Mouse (Mus musculus) embryonic facial prominence, embryonic 13.5 days (tissue): ENCODE measurements at regions not wholly inside any gene's neighbourhood (a gene's known extent, or its start where the extent isn't known, plus 50 kb on each side); places are given as distances from the start of the nearest gene placed in this dataset.
"Not testable (repeated sequence)": the region's sequence is repeated elsewhere in the genome, so short reads cannot be mapped to it uniquely, and the experiment has no call there.

Experiments
- ATAC-seq: fragments of 200-750 bp; cut with Nextera tagmentation; 2 replicates; pipeline ENCODE4 v1.8.0; 2017; ENCODE audit warnings: low read depth; ENCODE audit not compliant: insufficient number of reproducible peaks, insufficient read depth, low FRiP score, low TSS enrichment
- H3K27ac ChIP-seq: fragments of 300-500 bp; sonication (generic); 2 replicates; pipeline ENCODE4 v1.5.1; 2015; ENCODE audit warnings: moderate library complexity, mild to moderate bottlenecking, inconsistent platforms
- H3K27me3 ChIP-seq: fragments of 300-500 bp; sonication (generic); 2 replicates; pipeline ENCODE4 v1.6.1; 2015; ENCODE audit warnings: mild to moderate bottlenecking, inconsistent platforms
- H3K36me3 ChIP-seq: fragments of 300-500 bp; sonication (generic); 2 replicates; pipeline ENCODE4 v1.6.1; 2015; ENCODE audit warnings: mild to moderate bottlenecking, inconsistent platforms
- H3K4me1 ChIP-seq: fragments of 300-500 bp; sonication (generic); 2 replicates; pipeline ENCODE4 v1.6.1; 2015; ENCODE audit warnings: inconsistent platforms
- H3K4me2 ChIP-seq: fragments of 300-500 bp; sonication (generic); 2 replicates; pipeline ENCODE4 v1.6.1; 2015; ENCODE audit warnings: moderate library complexity, mild to moderate bottlenecking, inconsistent platforms
- H3K4me3 ChIP-seq: fragments of 300-500 bp; sonication (generic); 2 replicates; pipeline ENCODE4 v1.5.1; 2015; ENCODE audit warnings: mild to moderate bottlenecking, inconsistent platforms
- H3K9ac ChIP-seq: fragments of 300-500 bp; sonication (generic); 2 replicates; pipeline ENCODE4 v1.6.1; 2015; ENCODE audit warnings: mild to moderate bottlenecking, inconsistent platforms
- H3K9me3 ChIP-seq: fragments of 300-500 bp; sonication (generic); 2 replicates; pipeline ENCODE4 v1.6.1; 2016; ENCODE audit warnings: inconsistent platforms
- WGBS: fragments of 180-500 bp; shearing (Covaris S2); methylation state at CpG from one replicate; pipeline ENCODE4 v1.1.7; 2015; ENCODE audit warnings: mixed read lengths; 5-methylcytosine and 5-hydroxymethylcytosine counted together

DNA sequence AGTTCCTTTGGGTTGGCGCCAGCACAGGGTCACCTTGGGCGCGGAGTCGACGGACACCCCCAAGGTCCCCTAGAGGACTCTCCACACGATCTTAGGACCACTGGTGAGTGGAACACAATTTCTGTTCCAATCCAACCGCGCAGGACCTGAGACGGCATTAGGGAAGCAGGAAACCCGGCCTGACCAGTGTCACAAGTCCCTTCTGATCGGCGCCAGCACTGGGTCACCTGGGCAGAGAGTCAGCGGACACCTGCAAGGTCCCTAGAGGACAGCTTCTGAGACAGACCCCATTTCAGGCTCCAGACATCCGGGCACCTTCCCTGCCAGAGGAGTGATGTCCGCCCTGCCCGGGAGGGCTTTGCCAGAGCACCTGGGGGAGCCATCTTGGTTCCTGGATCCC lies 74.2 kb upstream of the Cdh13 start:
- not testable (repeated sequence) for H3K4me1 ChIP-seq, H3K4me3 ChIP-seq, H3K27me3 ChIP-seq, H3K9ac ChIP-seq, H3K36me3 ChIP-seq, H3K9me3 ChIP-seq, H3K4me2 ChIP-seq, H3K27ac ChIP-seq, ATAC-seq
- 95% methylated on average over 16 of the region's 16 CpGs for WGBS

DNA sequence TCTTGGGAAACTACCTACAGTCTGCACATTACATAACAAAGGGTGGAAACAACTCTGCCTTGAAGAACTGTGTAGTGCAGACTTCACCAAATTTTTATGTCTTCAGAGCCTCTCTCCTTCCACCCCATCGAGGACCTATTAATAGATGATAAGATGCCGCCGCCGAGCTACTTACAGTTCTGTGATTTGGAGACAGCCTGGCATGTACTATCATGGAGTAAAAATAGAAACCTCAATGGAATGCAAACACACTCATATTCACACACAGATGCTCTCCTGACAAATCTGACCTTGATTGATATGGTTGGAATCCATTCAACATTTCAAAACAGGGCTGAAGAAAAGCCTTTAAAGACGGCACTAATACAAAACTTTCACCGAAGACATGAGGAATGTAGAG lies 92.7 kb upstream of the Cdh13 start:
- H3K4me1 ChIP-seq: no peaks in the 10 kb centered on the region
- H3K36me3 ChIP-seq: no peaks in the 10 kb centered on the region
- H3K9me3 ChIP-seq: no peaks in the 10 kb centered on the region
- ATAC-seq: no peak
- H3K4me3 ChIP-seq: no peak overlapping the region
- H3K27me3 ChIP-seq: no peaks in the 10 kb centered on the region
- H3K27ac ChIP-seq: no peak overlapping the region
- WGBS: 81% methylated on average over 6 of the region's 6 CpGs
- no peak overlapping the region for H3K9ac ChIP-seq
- H3K4me2 ChIP-seq: no peak overlapping the region

DNA sequence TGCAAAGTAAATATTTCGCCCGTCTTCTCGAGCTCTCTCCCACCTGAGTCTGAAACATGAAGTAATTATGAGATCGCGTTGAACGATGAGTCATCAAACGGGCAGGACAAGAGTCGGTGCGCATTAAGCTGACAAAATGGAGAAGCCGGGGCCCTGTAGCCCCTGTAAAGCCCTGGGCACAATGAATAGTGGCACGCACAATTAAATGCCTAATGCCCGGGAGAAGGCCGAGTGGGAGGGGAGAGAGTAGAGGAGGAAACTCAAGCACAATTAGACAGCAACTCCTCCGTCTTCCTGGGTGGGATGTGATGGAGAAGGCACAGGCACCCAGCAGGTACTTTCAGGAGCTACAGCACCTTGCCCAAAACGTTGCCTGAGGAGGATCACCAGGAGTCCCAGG lies 94.3 kb upstream of the Cdh13 start:
- Histone ChIP-seq H3K9me3 (no peaks in the 10 kb centered on the region), H3K4me2 (no peak overlapping the region), H3K27me3 (no peaks in the 10 kb centered on the region), H3K4me1 (no peaks in the 10 kb centered on the region), H3K36me3 (no peaks in the 10 kb centered on the region), H3K9ac (no peak overlapping the region), H3K4me3 (no peak overlapping the region), H3K27ac (no peak overlapping the region)
- no peak for ATAC-seq
- 74% methylated on average over 15 of the region's 15 CpGs for WGBS

DNA sequence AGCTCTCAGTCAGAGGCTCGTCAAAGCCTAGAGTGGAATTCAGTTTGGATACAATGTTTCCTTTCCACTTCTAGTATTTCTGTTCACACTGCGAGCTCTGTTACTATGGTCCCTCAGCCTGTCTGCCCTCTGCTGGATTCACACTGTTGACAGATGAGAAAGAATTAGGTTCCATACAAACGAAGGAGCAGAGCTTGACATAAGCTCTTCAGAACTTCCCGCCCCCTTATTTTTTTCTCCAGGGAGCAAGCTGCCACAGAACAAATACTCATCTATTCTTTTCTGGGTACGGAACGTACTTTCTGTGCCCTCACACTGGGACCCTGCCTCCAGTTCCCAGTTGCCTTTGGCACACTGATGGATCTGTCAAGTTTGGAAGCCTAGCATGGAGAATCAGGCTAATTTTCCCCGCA lies 114.5 kb upstream of the Cdh13 start:
- no peaks in the 10 kb centered on the region for H3K4me1 ChIP-seq
- WGBS: 36% methylated on average over 7 of the region's 7 CpGs
- H3K36me3 ChIP-seq: no peaks in the 10 kb centered on the region
- no peaks in the 10 kb centered on the region for H3K27me3 ChIP-seq
- H3K4me3 ChIP-seq: no peak overlapping the region
- H3K27ac ChIP-seq: no peak overlapping the region
- no peak overlapping the region for H3K9ac ChIP-seq
- H3K4me2 ChIP-seq: no peak overlapping the region
- no peaks in the 10 kb centered on the region for H3K9me3 ChIP-seq
- ATAC-seq: no peak

DNA sequence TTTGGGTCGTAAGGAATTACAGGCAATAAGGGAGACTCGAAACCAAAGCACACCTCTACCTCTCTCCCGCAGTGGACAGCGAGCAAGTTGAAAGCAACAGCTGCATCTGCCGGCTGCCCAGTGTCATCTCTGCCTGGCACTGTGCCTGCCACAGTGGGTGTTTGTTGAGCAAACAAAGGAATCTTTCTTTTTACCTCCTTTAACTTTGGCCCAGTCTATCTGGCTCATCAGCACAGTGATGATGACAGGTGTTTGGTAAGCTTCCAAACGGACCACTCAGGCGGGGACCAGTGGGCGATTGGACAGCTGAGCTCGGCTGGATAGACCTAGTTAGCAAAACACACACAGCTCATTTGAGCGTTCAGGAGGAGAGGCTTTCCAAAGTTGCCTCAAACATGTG lies 121.4 kb upstream of the Cdh13 start:
- no peaks in the 10 kb centered on the region for H3K9me3 ChIP-seq
- 78% methylated on average over 10 of the region's 10 CpGs for WGBS
- ATAC-seq: no peak
- H3K4me2 ChIP-seq: no peak overlapping the region
- H3K36me3 ChIP-seq: no peaks in the 10 kb centered on the region
- H3K9ac ChIP-seq: no peak overlapping the region
- no peaks in the 10 kb centered on the region for H3K4me1 ChIP-seq
- H3K27ac ChIP-seq: no peak overlapping the region
- H3K4me3 ChIP-seq: no peak overlapping the region
- no peaks in the 10 kb centered on the region for H3K27me3 ChIP-seq

DNA sequence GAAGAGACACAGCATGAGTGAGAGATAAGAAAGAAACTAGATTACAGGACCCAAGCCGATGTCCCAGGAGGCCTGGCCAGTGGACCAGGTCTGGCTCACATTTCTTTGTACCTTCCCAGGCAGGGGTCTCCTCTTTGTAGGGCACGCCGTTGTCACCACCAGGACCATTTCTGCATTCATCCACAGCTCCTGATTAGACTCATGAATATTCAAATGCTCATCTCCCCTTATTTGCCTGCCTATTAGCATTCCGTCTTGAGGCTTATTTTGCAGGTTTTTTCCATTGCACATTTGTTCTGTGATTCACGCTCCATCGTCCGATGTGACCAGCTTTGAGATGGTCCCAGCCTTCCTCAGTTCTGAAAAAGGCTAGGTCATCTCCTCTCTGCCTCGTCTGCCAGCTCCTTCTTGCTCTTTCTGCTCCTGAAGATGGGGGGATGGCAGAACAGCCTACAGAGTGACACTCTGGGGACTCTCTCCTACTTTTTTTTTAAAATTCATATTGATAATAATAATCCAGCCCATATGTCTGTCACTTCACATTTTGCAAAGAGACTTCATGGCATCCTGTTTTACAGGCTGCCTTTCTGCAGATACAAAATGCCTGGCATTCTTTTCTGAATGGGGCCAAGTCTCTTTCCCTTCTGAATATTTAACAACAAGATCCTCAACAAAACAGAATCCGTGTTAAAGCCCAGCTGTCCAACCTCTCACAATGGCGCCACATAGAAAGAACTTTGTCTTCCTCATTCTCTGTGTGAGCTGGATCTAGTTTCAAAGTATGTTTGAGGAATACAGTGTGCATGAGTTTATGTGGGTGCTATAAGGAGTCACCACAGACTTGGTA lies 136.0 kb upstream of the Cdh13 start:
- H3K36me3 ChIP-seq: no peaks in the 10 kb centered on the region
- H3K9me3 ChIP-seq: no peaks in the 10 kb centered on the region
- H3K4me3 ChIP-seq: no peak overlapping the region
- H3K9ac ChIP-seq: no peak overlapping the region
- H3K27ac ChIP-seq: no peak overlapping the region
- no peak for ATAC-seq
- no peaks in the 10 kb centered on the region for H3K27me3 ChIP-seq
- H3K4me2 ChIP-seq: no peak overlapping the region
- peaks cover 5% of the 10 kb centered on the region; the same call in 1 of the 2 replicates for H3K4me1 ChIP-seq
- WGBS: 59% methylated on average over 10 of the region's 10 CpGs

DNA sequence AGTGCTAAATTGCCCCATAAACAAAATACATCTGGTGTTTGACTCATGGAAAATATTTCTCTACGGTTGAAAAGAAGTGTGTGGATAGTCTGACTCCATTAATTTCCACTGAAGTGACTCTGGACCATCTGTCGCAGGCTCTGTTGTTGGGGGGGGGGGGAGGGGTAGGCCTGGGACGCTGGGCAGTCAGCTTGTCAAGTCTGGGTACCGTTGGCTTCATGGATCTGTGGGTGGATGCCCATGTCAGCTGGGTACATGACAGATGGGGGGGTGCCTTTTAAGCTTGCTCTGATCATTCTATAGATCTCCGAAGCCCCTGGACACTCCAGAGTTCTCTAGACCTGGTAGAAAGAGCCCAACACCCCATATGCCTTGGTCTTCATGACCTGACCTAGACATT lies 139.0 kb upstream of the Cdh13 start:
- no peaks in the 10 kb centered on the region for H3K9me3 ChIP-seq
- H3K27me3 ChIP-seq: no peaks in the 10 kb centered on the region
- H3K9ac ChIP-seq: no peak overlapping the region
- no peaks in the 10 kb centered on the region for H3K36me3 ChIP-seq
- no peak overlapping the region for H3K4me2 ChIP-seq
- 60% methylated on average over 5 of the region's 5 CpGs for WGBS
- no peak overlapping the region for H3K4me3 ChIP-seq
- no peak overlapping the region for H3K27ac ChIP-seq
- peaks cover 5% of the 10 kb centered on the region; the same call in 1 of the 2 replicates for H3K4me1 ChIP-seq
- no peak for ATAC-seq

DNA sequence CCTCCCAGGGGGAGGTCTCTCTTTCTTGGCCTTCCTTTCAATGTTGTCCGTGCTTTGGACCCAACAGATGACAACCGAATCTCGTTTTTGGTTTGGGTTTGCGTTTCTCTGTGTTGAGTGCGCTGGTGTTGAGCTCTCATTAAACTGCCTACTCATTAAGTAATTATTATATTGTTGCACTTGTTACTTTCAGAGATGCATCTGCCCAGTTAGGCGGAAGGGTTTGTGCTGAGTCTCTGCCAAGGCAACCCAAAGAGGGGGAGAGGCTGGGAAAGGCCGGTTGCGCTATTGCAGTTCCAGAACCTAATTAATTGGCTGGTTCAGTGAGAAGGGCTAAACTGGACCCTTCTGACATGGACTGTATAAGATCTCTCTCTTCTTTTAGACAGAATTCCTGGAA lies 141.2 kb upstream of the Cdh13 start:
- Histone ChIP-seq H3K4me2 (no peak overlapping the region), H3K27me3 (no peaks in the 10 kb centered on the region)
- ATAC-seq: no peak

DNA sequence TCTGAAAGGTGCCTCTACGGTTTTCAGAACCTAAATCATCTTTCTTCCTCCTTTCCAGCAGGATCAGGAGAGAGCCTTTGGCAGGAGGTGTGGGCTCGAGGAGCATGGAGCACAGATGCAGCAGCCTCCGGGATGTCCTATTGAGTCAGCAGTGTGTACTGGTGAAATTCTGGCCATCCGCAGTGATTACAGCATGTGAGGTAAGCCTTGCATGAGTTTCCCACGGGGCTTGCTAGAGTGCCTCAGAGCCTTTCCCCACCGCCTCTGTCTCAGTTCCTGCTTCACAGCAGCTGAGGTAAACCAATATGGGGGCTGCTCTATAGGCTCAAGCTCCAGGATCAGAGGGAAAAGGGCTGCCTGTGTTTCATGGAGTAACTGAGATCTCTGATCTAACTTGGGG lies 143.6 kb upstream of the Cdh13 start:
- Histone ChIP-seq H3K4me1 (peaks cover 13% of the 10 kb centered on the region), H3K9me3 (no peaks in the 10 kb centered on the region), H3K27me3 (no peaks in the 10 kb centered on the region), H3K9ac (no peak overlapping the region), H3K36me3 (no peaks in the 10 kb centered on the region), H3K4me2 (no peak overlapping the region), H3K27ac (no peak overlapping the region), H3K4me3 (no peak overlapping the region)
- 54% methylated on average over 6 of the region's 6 CpGs for WGBS
- no peak for ATAC-seq

More for the DNA sequence above, 141.2 kb upstream of the Cdh13 start:
- no peak overlapping the region for H3K4me3 ChIP-seq
- 89% methylated on average over 8 of the region's 8 CpGs for WGBS
- H3K27ac ChIP-seq: no peak overlapping the region
- no peaks in the 10 kb centered on the region for H3K9me3 ChIP-seq
- peaks cover 12% of the 10 kb centered on the region for H3K4me1 ChIP-seq
- no peaks in the 10 kb centered on the region for H3K36me3 ChIP-seq
- no peak overlapping the region for H3K9ac ChIP-seq

DNA sequence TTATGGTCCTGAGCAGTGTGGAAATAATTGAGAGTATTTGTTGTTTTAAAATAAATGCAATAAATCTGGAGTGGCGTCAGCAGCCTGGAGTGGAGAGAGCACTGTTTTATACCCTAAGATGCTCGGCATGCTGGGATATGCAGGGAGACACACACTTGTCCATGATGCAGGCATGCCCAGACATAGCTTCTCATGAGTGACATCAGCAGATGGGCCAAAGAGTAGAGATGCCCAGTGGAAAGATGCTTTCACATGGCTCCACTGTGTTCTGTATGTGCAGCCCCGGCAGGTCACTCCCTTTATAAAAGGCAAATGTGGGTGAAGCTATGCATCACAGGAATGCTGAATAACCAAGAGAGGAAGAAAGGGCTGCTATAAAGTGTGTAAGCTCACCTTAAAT lies 145.7 kb upstream of the Cdh13 start:
- Histone ChIP-seq H3K27me3 (no peaks in the 10 kb centered on the region), H3K4me2 (no peak overlapping the region), H3K4me3 (no peak overlapping the region), H3K36me3 (no peaks in the 10 kb centered on the region), H3K9ac (no peak overlapping the region), H3K9me3 (no peaks in the 10 kb centered on the region), H3K27ac (no peak overlapping the region), H3K4me1 (peaks cover 13% of the 10 kb centered on the region)
- no peak for ATAC-seq
- WGBS: 27% methylated on average over 3 of the region's 3 CpGs

DNA sequence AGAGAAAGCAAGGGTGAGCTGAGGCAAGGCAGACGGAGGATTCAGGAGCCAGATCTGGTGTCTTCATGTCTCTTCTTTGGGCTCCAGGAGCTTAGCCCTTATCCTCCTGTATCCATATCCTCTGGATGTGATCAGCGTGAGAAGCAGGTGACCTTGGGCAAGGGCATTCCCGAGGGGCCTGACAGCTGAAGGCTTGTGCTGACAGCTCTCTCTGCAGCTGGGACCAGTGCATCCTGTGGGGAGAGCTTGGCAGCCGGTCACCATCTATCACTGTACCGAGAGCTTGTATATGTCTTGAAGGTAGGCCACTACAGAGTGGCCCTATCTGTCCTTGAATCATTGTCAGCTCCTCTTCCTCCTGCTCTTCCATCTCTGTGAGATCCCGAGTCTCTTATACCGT lies 158.5 kb upstream of the Cdh13 start:
- no peaks in the 10 kb centered on the region for H3K4me1 ChIP-seq
- no peak for ATAC-seq
- H3K9me3 ChIP-seq: 0 out of 2 replicates have a peak, but pooled peaks cover 3% of the 10 kb centered on the region
- H3K36me3 ChIP-seq: no peaks in the 10 kb centered on the region
- no peak overlapping the region for H3K4me2 ChIP-seq
- no peaks in the 10 kb centered on the region for H3K27me3 ChIP-seq
- 82% methylated on average over 7 of the region's 7 CpGs for WGBS
- H3K4me3 ChIP-seq: no peak overlapping the region
- no peak overlapping the region for H3K27ac ChIP-seq
- H3K9ac ChIP-seq: no peak overlapping the region

DNA sequence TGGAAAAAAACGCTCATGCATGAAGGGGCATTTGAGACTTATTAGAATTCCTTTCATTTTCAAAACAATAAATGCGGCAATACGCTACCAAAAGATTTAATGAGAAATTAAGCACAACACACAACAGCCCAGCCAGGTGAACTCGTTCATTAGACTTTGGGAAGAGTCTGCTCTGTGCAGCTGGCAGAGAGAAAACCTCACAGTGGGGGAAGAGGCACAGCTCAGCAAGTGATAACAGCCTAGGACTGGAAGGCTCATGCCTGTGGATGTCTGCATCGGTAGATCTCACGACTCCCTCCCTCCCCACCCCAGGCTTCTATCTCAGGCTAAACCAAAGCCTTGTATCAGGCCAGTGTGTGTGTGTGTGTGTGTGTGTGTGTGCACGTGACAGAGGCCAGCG lies 169.3 kb upstream of the Cdh13 start:
- H3K27ac ChIP-seq: no peak overlapping the region
- 72% methylated on average over 8 of the region's 8 CpGs for WGBS
- no peaks in the 10 kb centered on the region for H3K4me1 ChIP-seq
- H3K4me3 ChIP-seq: no peak overlapping the region
- no peaks in the 10 kb centered on the region for H3K36me3 ChIP-seq
- no peak overlapping the region for H3K9ac ChIP-seq
- no peak for ATAC-seq
- H3K4me2 ChIP-seq: no peak overlapping the region
- H3K9me3 ChIP-seq: no peaks in the 10 kb centered on the region
- no peaks in the 10 kb centered on the region for H3K27me3 ChIP-seq
